Mouse (Mus musculus) right cerebral cortex, postnatal 14 days (tissue): ENCODE results near the gene Podxl2.

Experiments
- DNase-seq: peaks from one replicate; pipeline ENCODE4 v3.0.0; 2022

Podxl2 gene

GRCm38 (mm10) chr6:88874868-88875508 lies at the start of gene Podxl2:
TSS of gene Podxl2 (minus strand) at chr6:88875044.
- DNase-seq: peak; percentile 88

- DNase-seq: no peak
Observed at GRCm38 (mm10) chr6:88918802-88919201, 44.0 kb upstream of the Podxl2 start.

GRCm38 (mm10) chr6:88916153-88916552 lies 41.3 kb upstream of the Podxl2 start:
- DNase-seq: peak; percentile 64

DNA sequence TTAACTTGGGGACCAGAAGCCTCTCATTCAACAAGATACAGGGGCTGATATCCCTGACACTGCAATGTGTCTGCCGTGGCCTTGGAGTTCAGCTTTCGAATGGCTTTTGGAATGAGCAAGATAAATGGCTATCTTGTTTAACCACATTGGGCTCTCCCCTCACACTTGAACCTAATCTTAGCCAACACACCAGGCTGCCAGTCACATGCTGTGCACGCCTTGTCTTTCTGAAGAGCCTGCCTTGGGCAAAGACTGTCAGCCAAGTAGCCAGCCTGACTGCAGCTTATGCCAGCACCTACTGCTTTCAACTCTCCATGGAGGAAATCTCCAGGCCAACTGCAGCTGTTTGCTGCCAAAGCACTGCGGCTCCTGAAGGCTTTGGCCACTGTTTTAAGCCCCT lies 40.7 kb upstream of the Podxl2 start:
- DNase-seq: no peak

DNA sequence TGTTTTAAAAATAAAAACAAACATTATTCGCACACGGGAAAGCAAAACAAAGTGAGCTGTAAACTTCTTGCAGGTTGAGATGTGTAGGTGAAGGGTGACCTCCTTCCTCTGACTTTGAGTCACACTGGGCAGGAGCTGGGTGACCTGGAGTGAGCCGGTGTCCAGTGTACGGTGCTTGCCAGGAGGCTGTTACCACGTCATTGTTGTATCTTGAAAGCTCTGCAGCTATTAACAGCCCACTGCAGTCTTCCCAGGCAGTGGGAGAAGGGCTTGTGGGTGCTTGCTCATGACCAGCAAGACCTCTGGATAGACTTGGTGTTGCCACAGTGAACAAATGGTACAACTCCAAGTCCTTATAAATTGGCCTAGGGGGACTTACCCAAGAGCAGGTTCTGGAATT lies 40.0 kb upstream of the Podxl2 start:
- no peak for DNase-seq

DNA sequence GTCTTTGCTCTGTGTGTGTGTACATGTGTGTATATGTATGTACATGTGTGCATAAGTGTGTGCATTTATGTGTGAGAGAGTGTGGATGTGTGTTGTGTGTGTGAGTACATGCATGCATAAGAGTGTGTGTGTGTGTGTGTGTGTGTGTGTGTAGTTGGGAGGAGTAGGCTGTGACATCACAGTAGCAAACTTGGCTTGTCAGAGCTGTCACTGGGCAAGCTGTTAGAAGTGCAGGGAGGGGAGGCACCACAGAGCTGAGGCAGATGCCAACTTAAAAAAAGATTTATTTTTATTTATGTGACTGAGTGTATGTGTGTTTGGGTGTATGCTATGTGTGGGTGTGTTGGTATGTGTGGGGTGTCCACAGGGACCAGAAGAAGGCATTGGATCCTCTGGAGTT lies 38.6 kb upstream of the Podxl2 start:
- no peak for DNase-seq

GRCm38 (mm10) chr6:88913022-88913421 lies 38.2 kb upstream of the Podxl2 start:
- no peak for DNase-seq

DNA sequence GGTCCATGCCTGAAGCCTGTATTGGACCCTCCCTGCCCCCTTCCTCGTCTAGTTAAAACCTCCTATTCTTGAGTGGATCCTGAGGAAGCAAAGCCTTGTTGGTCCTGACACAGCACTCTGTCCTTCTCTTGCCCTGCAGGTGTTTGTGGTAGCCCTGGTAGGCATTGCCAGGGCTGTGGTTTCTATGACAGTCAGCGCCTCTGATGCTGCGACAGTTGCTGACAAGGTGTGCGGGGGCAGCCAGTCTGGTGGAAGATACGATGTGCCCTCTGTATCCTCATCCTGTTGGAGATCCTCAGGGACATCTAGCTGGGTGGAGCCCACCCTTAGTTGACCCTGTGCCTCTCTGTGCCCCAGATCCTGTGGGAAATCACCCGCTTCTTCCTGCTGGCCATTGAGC lies 34.3 kb upstream of the Podxl2 start:
- no peak for DNase-seq

GRCm38 (mm10) chr6:88906369-88907108 lies 31.7 kb upstream of the Podxl2 start:
- peak; percentile 48 for DNase-seq

GRCm38 (mm10) chr6:88905042-88905441 lies 30.2 kb upstream of the Podxl2 start:
- no peak for DNase-seq

DNA sequence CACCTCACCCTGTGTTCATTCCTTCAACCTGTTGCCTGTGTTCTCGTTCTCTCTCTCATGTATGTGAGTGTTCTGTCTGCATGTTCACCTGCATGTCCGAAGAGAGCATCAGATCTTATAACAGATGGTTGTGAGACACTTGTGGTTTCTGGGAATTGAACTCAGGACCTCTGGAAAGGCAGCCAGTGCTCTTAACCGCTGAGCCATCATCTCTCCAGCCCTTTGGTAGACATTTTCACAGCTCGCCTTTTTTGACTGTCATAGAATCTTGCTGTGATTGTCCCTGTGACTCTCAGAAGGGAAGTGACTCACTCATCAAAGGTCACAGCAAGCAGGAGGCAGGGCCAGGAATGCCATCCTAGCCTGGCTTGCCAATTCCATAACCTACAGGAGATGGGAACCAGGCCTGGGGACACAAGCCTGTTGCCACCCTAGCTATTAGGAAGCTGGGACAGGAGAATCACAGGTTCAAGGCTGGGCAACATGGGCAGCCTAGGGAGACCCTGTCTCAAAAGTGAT lies 29.7 kb upstream of the Podxl2 start:
- no peak for DNase-seq

DNA sequence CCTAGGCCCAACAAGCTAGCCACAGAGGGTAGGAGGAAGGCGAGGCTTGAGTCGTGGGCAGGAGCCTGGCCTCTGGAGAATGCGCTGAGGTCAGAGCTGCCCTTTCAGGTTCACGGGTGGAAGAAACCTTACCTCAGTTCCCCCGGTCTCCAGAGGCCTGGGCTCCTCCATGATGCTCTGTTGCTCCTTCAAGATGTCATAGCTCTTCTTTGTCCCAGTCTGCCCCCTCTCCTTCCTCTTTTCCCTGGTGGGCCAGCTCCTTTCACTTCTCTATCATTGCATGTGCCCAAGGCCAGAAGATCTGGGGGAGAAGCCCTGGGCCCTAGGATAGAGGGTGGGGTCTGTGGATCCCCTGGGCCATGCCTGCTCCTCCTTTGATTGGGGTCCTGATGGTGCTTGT lies 28.9 kb upstream of the Podxl2 start:
- DNase-seq: no peak

GRCm38 (mm10) chr6:88901947-88902820 lies 27.3 kb upstream of the Podxl2 start, which contains the start of gene Tpra1:
TSS of gene Tpra1 (plus strand) at chr6:88902251.
- peak; percentile 94 for DNase-seq

DNA sequence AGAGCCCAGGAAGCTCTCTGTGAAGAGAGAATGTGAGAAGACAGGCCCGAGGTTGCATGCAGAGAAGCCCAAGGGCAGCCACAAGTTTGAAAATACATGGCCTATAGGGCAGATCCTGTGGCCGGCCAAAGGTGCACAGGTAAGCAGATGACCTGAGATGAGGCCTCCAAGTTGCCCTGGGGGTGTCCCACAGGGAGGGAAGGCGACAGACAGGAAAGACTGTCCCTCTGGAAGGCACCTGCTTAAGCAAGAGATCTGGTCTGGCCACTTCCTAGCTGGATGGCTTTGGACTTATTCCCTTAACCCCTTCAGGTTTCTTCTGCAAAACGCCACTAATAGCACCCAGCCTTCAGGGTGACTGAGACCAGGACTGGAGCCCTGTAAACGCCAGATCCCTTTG lies 26.6 kb upstream of the Podxl2 start:
- DNase-seq: no peak

- no peak for DNase-seq
Observed at GRCm38 (mm10) chr6:88899628-88900027, 24.8 kb upstream of the Podxl2 start.

GRCm38 (mm10) chr6:88899086-88899485 lies 24.2 kb upstream of the Podxl2 start:
- no peak for DNase-seq

- peak; percentile 90 for DNase-seq
Observed at GRCm38 (mm10) chr6:88898534-88899048, 23.7 kb upstream of the Podxl2 start, which contains the start of gene Mcm2. TSS of gene Mcm2 (minus strand) at chr6:88898780.

- DNase-seq: no peak
Observed at GRCm38 (mm10) chr6:88897246-88897645, 22.4 kb upstream of the Podxl2 start.

- DNase-seq: no peak
Observed at GRCm38 (mm10) chr6:88895943-88896342, 21.1 kb upstream of the Podxl2 start.

- DNase-seq: peak; percentile 79
Observed at GRCm38 (mm10) chr6:88893559-88893958, 18.7 kb upstream of the Podxl2 start.

- DNase-seq: no peak
Observed at GRCm38 (mm10) chr6:88890832-88891231, 16.0 kb upstream of the Podxl2 start.

- no peak for DNase-seq
Observed at GRCm38 (mm10) chr6:88889410-88890042, 14.7 kb upstream of the Podxl2 start.
